Mouse (Mus musculus) megakaryocyte, embryonic 14.5 days (primary cell): Measurements from ENCODE around the gene Tenm4.

Source experiments
- FLI1 ChIP-seq: IDR thresholded peaks from 2 replicates; pipeline ENCODE4 v1.6.1; 2012; ENCODE audit warnings: low read length, inconsistent platforms, mixed read lengths
- GATA1 ChIP-seq: IDR thresholded peaks from 3 replicates; pipeline ENCODE4 v1.6.1; 2012; ENCODE audit warnings: mixed read lengths, low read length, inconsistent platforms, borderline replicate concordance

- TF ChIP-seq GATA1 = no peak
- TF ChIP-seq FLI1 = no peak
These were observed 607.0 kb downstream of the Tenm4 start for GRCm38 (mm10) chr7:96777938-96778600.
